Mouse (Mus musculus): ENCODE data around the gene Plxnb1. TPM values are rescaled to one million over a fixed set of nuclear protein-coding genes. Genes with fewer than 3 reads are reported as not detected.

The Plxnb1 gene
- total and polyA plus RNA-seq, 3 experiments = under 0.01 TPM; not detected in 2

DNA sequence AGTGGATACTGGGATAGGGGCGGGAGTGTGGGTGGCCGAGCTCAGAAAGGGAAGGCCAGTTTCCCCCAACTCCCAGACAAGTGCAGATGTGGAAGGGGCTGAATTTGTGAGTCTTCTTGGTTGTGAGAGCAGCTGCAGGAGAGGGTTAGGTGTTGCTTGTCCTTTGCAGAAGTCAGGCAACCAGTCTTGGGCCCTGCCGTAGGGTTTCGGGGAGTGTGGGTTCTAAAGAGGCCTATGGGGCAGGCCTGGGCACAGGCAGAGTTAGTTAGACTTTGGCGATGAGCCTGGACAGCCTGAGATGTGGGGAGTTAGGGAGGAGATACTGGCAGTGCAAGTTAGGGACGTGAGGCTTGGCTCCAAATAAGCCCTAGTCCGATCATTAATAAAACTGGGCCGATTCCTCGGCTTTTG, 1.1 kb downstream of the Plxnb1 start:
- H3K27me3 ChIP-seq (replicated peaks) = peaks cover 68% of the 10 kb centered on the region
- dilution Hi-C loops (cut with MboI; ENCODE audit: extremely low pct_ligation_motif_present, extremely low pct_unique_long_range_greater_than_20kb, low sequenced_read_pairs) (no loop called here), in situ Hi-C loops (cut with MboI; ENCODE audit: low pct_ligation_motif_present, low pct_unique_long_range_greater_than_20kb, low sequenced_read_pairs) (no loop called here)
- H3K4me2 ChIP-seq (ENCODE audit: insufficient read depth, low read depth, poor library complexity, severe bottlenecking) = no peak overlapping the region
- peaks cover 4 to 9% of the 10 kb centered on the region in 2 experiments; a peak in 2 of 4 replicates for H3K4me1 ChIP-seq (ENCODE audit: control insufficient read depth in 1 of 2, insufficient read depth in 2 of 2)
- H3K9ac ChIP-seq (ENCODE audit: insufficient read depth, low read depth) = no peak overlapping the region
- DNase-seq (ENCODE audit: extremely low read depth) = no peak
- H3K4me3 ChIP-seq (replicated peaks in 1 of 3; ENCODE audit: low read depth in 2 of 3, low read length in 2 of 3, poor library complexity in 1 of 3) = no peak overlapping the region
- no peaks in the 10 kb centered on the region for H3K79me2 ChIP-seq (replicated peaks; ENCODE audit: control insufficient read depth, extremely low read depth, insufficient read depth, poor library complexity, severe bottlenecking)
- no peaks in the 10 kb centered on the region for H3K9me3 ChIP-seq (replicated peaks; ENCODE audit: low read length)
- H3K27ac ChIP-seq (ENCODE audit: insufficient read depth, low read depth) = no peak overlapping the region
- TF ChIP-seq MAFK (IDR thresholded peaks at IDR 0.05; ENCODE audit: insufficient replicate concordance, low read length) (no peak), MAX (IDR thresholded peaks at IDR 0.05; ENCODE audit: low read length) (no peak), E2F4 (IDR thresholded peaks at IDR 0.05; ENCODE audit: insufficient replicate concordance, low read depth, low read length) (no peak), USF2 (conservative IDR thresholded peaks at IDR 0.05; ENCODE audit: low read depth, low read length) (no peak), JUND (conservative IDR thresholded peaks at IDR 0.05; ENCODE audit: low read depth, low read length) (no peak), ETS1 (conservative IDR thresholded peaks at IDR 0.05; ENCODE audit: low read depth, low read length) (no peak), POLR2AphosphoS2 (IDR thresholded peaks at IDR 0.05; ENCODE audit: low read depth, low read length) (no peak), JUN (IDR thresholded peaks at IDR 0.05; ENCODE audit: insufficient read depth, low read depth, low read length) (no peak), ZMIZ1 (IDR thresholded peaks at IDR 0.05; ENCODE audit: low read depth, low read length) (no peak), ZC3H11A (IDR thresholded peaks at IDR 0.05; ENCODE audit: low read depth, low read length) (no peak), UBTF (IDR thresholded peaks at IDR 0.05; ENCODE audit: low read depth, low read length) (no peak), ZNF384 (IDR thresholded peaks at IDR 0.05; ENCODE audit: low read depth, low read length) (no peak), NELFE (IDR thresholded peaks at IDR 0.05; ENCODE audit: low read depth, low read length) (no peak), BHLHE40 (IDR thresholded peaks at IDR 0.05; ENCODE audit: low read depth, low read length) (no peak), NRF1 (IDR thresholded peaks at IDR 0.05; ENCODE audit: low read depth, low read length) (no peak), MYC (IDR thresholded peaks at IDR 0.05; ENCODE audit: low read depth, low read length) (no peak), PAX5 (IDR thresholded peaks at IDR 0.05; ENCODE audit: low read length) (no peak), MEF2A (IDR thresholded peaks at IDR 0.05; ENCODE audit: borderline replicate concordance, low read depth, low read length) (no peak), HCFC1 (IDR thresholded peaks at IDR 0.05; ENCODE audit: low read depth, low read length) (no peak)
- H3K36me3 ChIP-seq (replicated peaks in 1 of 2; ENCODE audit: control insufficient read depth in 1 of 2, insufficient read depth in 1 of 2, low read length in 1 of 2) = peaks cover 12 to 19% of the 10 kb centered on the region in 2 experiments

GRCm38 (mm10) chr9:109096856-109097255, 1.7 kb downstream of the Plxnb1 start:
- Histone ChIP-seq H3K27me3 (replicated peaks) (peaks cover 72% of the 10 kb centered on the region), H3K9me3 (replicated peaks; ENCODE audit: low read length) (no peaks in the 10 kb centered on the region), H3K4me2 (ENCODE audit: insufficient read depth, low read depth, poor library complexity, severe bottlenecking) (no peak overlapping the region), H3K9ac (ENCODE audit: insufficient read depth, low read depth) (no peak overlapping the region), H3K27ac (ENCODE audit: insufficient read depth, low read depth) (no peak overlapping the region), H3K79me2 (replicated peaks; ENCODE audit: control insufficient read depth, extremely low read depth, insufficient read depth, poor library complexity, severe bottlenecking) (no peaks in the 10 kb centered on the region), H3K36me3 (replicated peaks in 1 of 2; ENCODE audit: control insufficient read depth in 1 of 2, insufficient read depth in 1 of 2, low read length in 1 of 2) (peaks cover 7 to 13% of the 10 kb centered on the region in 2 experiments), H3K4me1 (ENCODE audit: control insufficient read depth in 1 of 2, insufficient read depth in 2 of 2) (peaks cover 4 to 9% of the 10 kb centered on the region in 2 experiments; a peak in 2 of 4 replicates), H3K4me3 (replicated peaks in 1 of 3; ENCODE audit: low read depth in 2 of 3, low read length in 2 of 3, poor library complexity in 1 of 3) (no peak overlapping the region)
- TF ChIP-seq ELF1 (IDR thresholded peaks at IDR 0.05; ENCODE audit: low read depth, low read length) = no peak
- TF ChIP-seq CHD2 (IDR thresholded peaks at IDR 0.05; ENCODE audit: low read length) = no peak
- no peak for TF ChIP-seq JUND (conservative IDR thresholded peaks at IDR 0.05; ENCODE audit: low read depth, low read length)
- dilution Hi-C loops (cut with MboI; ENCODE audit: extremely low pct_ligation_motif_present, extremely low pct_unique_long_range_greater_than_20kb, low sequenced_read_pairs) = no loop called here
- DNase-seq (ENCODE audit: extremely low read depth) = no peak
- in situ Hi-C loops (cut with MboI; ENCODE audit: low pct_ligation_motif_present, low pct_unique_long_range_greater_than_20kb, low sequenced_read_pairs) = no loop called here

All from CH12.LX (cell line).